Mouse (Mus musculus) heart, postnatal 0 days (tissue): ENCODE measurements around the gene Pitpnm1.

ENCODE experiments used
- CTCF ChIP-seq: IDR thresholded peaks from 2 replicates; pipeline ENCODE4 v1.5.1; 2016; ENCODE audit warnings: antibody characterized with exemption, control low read depth, low read depth
- EP300 ChIP-seq: IDR thresholded peaks from 2 replicates; pipeline ENCODE4 v1.6.1; 2016; ENCODE audit warnings: antibody characterized with exemption, low read depth

GRCm38 (mm10) chr19:4051741-4052515 lies 47.9 kb upstream of the Pitpnm1 start:
- TF ChIP-seq EP300 (no peak), CTCF (peak; percentile 82)
